In the genomic region with DNA sequence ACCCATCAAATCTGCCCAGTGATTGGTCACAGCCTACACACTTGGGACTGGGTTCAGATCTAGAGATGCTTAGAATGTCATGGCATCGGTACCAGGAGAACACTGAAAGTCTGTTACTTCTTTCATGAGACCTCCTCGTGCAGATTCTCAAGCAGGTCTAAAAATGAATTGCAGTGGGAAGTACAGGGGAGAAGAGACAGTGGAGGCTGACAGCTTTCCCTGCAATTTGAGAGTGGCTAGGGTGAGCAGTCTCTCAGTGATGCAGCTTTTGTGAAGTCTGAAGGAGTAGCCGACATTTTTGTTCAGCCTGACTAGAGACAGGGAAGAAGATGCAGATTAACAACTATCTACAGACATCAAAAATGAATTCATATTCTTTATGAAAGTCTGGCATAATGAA, we compare ENCODE assay signal across 18 mouse cellular contexts.
"Had no signal": no experiment of that assay in that cellular context is flagged by ENCODE, and none has a peak within 500 bp of the region (broad histone marks: within the 10 kb centered on the region; RNA-seq: fewer than 3 reads in every experiment).

No protein-coding gene starts in this region.

- H3K4me2 ChIP-seq: limb, embryonic 12.5 days; limb, embryonic 15.5 days; liver, embryonic 15.5 days; lung, embryonic 15.5 days; midbrain, embryonic 11.5 days had no signal

- H3K27me3 ChIP-seq: limb, embryonic 12.5 days; limb, embryonic 15.5 days; liver, embryonic 15.5 days; lung, embryonic 15.5 days had no signal

- H3K9ac ChIP-seq: limb, embryonic 12.5 days; limb, embryonic 15.5 days; liver, embryonic 15.5 days; lung, embryonic 15.5 days had no signal

- H3K27ac ChIP-seq: kidney, postnatal 0 days; limb, embryonic 12.5 days; limb, embryonic 15.5 days; lung, embryonic 15.5 days had no signal

- H3K36me3 ChIP-seq: limb, embryonic 12.5 days; limb, embryonic 15.5 days; liver, embryonic 15.5 days; lung, embryonic 15.5 days had no signal

- H3K4me3 ChIP-seq: layer of hippocampus, adult 2 months; limb, embryonic 12.5 days; limb, embryonic 15.5 days; liver, embryonic 15.5 days; lung, embryonic 15.5 days had no signal

- H3K9me3 ChIP-seq: limb, embryonic 12.5 days; limb, embryonic 15.5 days; liver, embryonic 15.5 days; lung, embryonic 15.5 days had no signal

- H3K4me1 ChIP-seq: limb, embryonic 12.5 days; limb, embryonic 15.5 days had no signal

- DNase-seq: kidney, adult 18-20 months; kidney, postnatal 25 days; layer of hippocampus, adult 9-11 months; left cerebral cortex, postnatal 4 days; lung, adult 18-20 months; lung, postnatal 10 days; lung, postnatal 4 days; midbrain, embryonic 14.5 days; thymus, adult 18-20 months; thymus, postnatal 36 days had no signal

- ATAC-seq: intestine, embryonic 16.5 days had no signal
